Mouse (Mus musculus) limb, embryonic 11.5 days (tissue): ENCODE measurements around the gene Ttc38. TPM values are rescaled to one million over a fixed set of nuclear protein-coding genes. Genes with fewer than 3 reads are reported as not detected.

Experiments
- ATAC-seq: fragments of 200-750 bp; cut with Nextera tagmentation; 2 replicates; pipeline ENCODE4 v1.8.0; 2017; ENCODE audit warnings: low read depth; ENCODE audit not compliant: insufficient number of reproducible peaks, low FRiP score, low TSS enrichment
- DNase-seq: peaks from one replicate; pipeline ENCODE4 v3.0.0-alpha.2; 2015; ENCODE audit warnings: low spot score
- H3K27ac ChIP-seq: fragments of 300-500 bp; sonication (generic); replicated peaks from 2 replicates; pipeline ENCODE4 v1.5.1; 2014; ENCODE audit warnings: low read depth, mild to moderate bottlenecking, low read length
- H3K27me3 ChIP-seq: fragments of 300-500 bp; sonication (generic); 2 replicates; pipeline ENCODE4 v1.6.1; 2014; ENCODE audit warnings: mild to moderate bottlenecking, low read length, mixed read lengths; ENCODE audit not compliant: control insufficient read depth, insufficient read depth
- H3K36me3 ChIP-seq: fragments of 300-500 bp; sonication (generic); 2 replicates; pipeline ENCODE4 v1.6.1; 2014; ENCODE audit warnings: mild to moderate bottlenecking, low read length, moderate library complexity, mixed read lengths; ENCODE audit not compliant: control insufficient read depth, insufficient read depth
- H3K4me1 ChIP-seq: fragments of 300-500 bp; sonication (generic); 2 replicates; pipeline ENCODE4 v1.6.1; 2014; ENCODE audit warnings: low read length, mixed read lengths; ENCODE audit not compliant: control insufficient read depth, insufficient read depth
- H3K4me2 ChIP-seq: fragments of 300-500 bp; sonication (generic); 2 replicates; pipeline ENCODE4 v1.6.1; 2014; ENCODE audit warnings: low read depth, mild to moderate bottlenecking, moderate library complexity; ENCODE audit not compliant: severe bottlenecking
- H3K4me3 ChIP-seq: fragments of 300-500 bp; sonication (generic); 2 replicates; pipeline ENCODE4 v1.5.1; 2014; ENCODE audit warnings: low read depth, low read length
- H3K9ac ChIP-seq: fragments of 300-500 bp; sonication (generic); 2 replicates; pipeline ENCODE4 v1.6.1; 2014; ENCODE audit warnings: mild to moderate bottlenecking, low read length
- H3K9me3 ChIP-seq: fragments of 300-500 bp; sonication (generic); 2 replicates; pipeline ENCODE4 v1.6.1; 2016; ENCODE audit warnings: low read length; ENCODE audit not compliant: control insufficient read depth
- WGBS: fragments of 180-500 bp; shearing (Covaris S2); extraction: QIAGEN DNeasy Blood & Tissue Kit; methylation state at CpG from one replicate; pipeline ENCODE4 v1.1.7; 2014; 5-methylcytosine and 5-hydroxymethylcytosine counted together
- polyA plus RNA-seq: library from polyadenylated mRNA; unstranded; fragments of >200 nt; fragmentation: Nextera tagmentation; extraction: Ambion mirVana; gene quantifications from 2 replicates; pipeline ENCODE4 v1.2.1, GENCODE M21; 2014

Gene Ttc38
- polyA plus RNA-seq, 1 experiment from 2014 or later = 4.1 TPM

GRCm38 (mm10) chr15:85903826-85904225 lies 71.7 kb downstream of the Ttc38 start:
- H3K4me3 ChIP-seq = no peak overlapping the region
- H3K4me1 ChIP-seq = no peaks in the 10 kb centered on the region
- WGBS = 74% methylated on average over 8 of the region's 8 CpGs
- no peak overlapping the region for H3K9ac ChIP-seq
- no peaks in the 10 kb centered on the region for H3K36me3 ChIP-seq
- no peaks in the 10 kb centered on the region for H3K27me3 ChIP-seq
- ATAC-seq (no peak), DNase-seq (no peak)
- no peak overlapping the region for H3K4me2 ChIP-seq
- no peak overlapping the region for H3K27ac ChIP-seq
- H3K9me3 ChIP-seq = no peaks in the 10 kb centered on the region

Other genes starting within 250 kb of the Ttc38 start
- 13.4 and 19.1 TPM in 2 replicates for gene Wnt7b, start 249.8 kb upstream of the Ttc38 start, polyA plus RNA-seq
- gene Ppara, start 97.3 kb upstream of the Ttc38 start, polyA plus RNA-seq = 0.91 and 1.0 TPM in 2 replicates
- gene Cdpf1, start 20.6 kb upstream of the Ttc38 start, polyA plus RNA-seq = 26.3 and 28.7 TPM in 2 replicates
- 0.14 and 0.21 TPM in 2 replicates for gene Pkdrej, start 10.6 kb upstream of the Ttc38 start, polyA plus RNA-seq
- gene Gtse1, start 27.4 kb downstream of the Ttc38 start, polyA plus RNA-seq = 42.7 and 45.7 TPM in 2 replicates
- gene Trmu, start 47.0 kb downstream of the Ttc38 start, polyA plus RNA-seq = 36.8 and 38.5 TPM in 2 replicates
- 1.6 and 1.9 TPM in 2 replicates for gene Celsr1, start 201.5 kb downstream of the Ttc38 start, polyA plus RNA-seq
- 8.4 and 9.0 TPM in 2 replicates for gene Gramd4, start 225.4 kb downstream of the Ttc38 start, polyA plus RNA-seq